Mouse (Mus musculus) E14TG2a.4 (cell line): ENCODE data around the gene Grip1.

Experiments
- CTCF ChIP-seq: conservative IDR thresholded peaks from 2 replicates; pipeline ENCODE4 v1.5.1; 2014; ENCODE audit warnings: low read length
- POU5F1 ChIP-seq: IDR thresholded peaks from 2 replicates; pipeline ENCODE4 v1.6.1; 2014; ENCODE audit warnings: low read length, borderline replicate concordance

DNA sequence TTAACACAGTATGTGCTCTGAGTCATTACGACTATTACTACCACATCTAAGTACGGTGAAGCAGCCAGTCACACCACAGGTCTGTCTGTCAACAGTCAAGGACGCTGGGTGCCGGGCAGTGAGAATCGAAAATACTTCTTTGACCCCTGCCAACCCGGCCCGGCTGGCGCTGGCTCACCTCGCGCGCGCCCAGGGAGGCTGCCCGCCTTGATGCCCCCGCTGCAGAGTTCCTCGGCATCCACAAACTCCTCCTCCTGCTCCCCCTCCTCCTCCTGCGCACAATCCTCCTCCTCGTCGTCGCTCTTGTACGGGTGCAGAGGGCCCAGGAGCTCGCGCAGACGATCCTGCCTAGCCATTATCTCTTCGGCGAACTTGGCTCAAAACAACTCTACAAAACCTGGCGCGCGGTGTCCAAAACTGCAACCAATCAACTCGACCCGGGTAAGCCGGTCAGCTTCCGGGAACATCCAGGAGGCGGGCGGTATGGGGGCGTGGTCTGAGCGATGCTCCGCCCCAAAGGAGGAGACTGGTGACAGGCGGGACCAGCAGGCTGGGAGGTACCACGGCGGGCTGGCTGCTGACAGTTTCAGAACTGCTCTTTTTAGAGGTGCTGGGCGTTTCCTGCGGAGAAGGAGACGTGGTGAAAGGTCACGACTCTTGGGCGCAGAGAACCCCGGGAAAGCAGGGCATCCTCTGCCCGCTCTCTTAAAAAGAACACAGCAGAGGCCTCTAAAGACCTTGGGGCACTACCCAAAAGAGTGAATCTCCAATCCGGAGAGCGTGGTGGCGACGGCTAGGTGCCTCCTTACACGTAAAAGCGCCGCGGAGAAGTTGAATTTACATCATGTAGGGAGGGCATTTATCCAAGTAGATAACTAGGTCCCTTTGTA is 659.1 kb downstream of the Grip1 start, which contains the start of gene Helb:
- TF ChIP-seq CTCF, result no peak
- no peak for TF ChIP-seq POU5F1
